Mouse (Mus musculus) layer of hippocampus, adult 2 months (tissue): Measurements from ENCODE around the gene Setd2. TPM values are rescaled to one million over a fixed set of nuclear protein-coding genes. Genes with fewer than 3 reads are reported as not detected.

Source experiments
- DNase-seq, 2 experiments: peaks; one replicate each; pipeline ENCODE4 v3.0.0; 2022; ENCODE audit warnings: low spot score in 2 of 2
- H3K27ac ChIP-seq: fragments of 200-600 bp; 2 replicates; pipeline ENCODE4 v1.8.1; 2022
- H3K4me3 ChIP-seq: fragments of 200-600 bp; 2 replicates; pipeline ENCODE4 v1.8.1; 2022; ENCODE audit warnings: mild to moderate bottlenecking
- CTCF ChIP-seq: fragments of 200-600 bp; conservative IDR thresholded peaks from 2 replicates; pipeline ENCODE4 v1.8.1; 2022; ENCODE audit warnings: antibody characterized with exemption, mild to moderate bottlenecking, moderate library complexity
- total RNA-seq, 2 experiments: library from RNA; stranded (reverse); gene quantifications; 2 replicates each; pipeline ENCODE4 v1.2.3; 2021

Setd2 gene
- total RNA-seq, 2 experiments from 2014 or later = 50.9 to 64.9 TPM

DNA sequence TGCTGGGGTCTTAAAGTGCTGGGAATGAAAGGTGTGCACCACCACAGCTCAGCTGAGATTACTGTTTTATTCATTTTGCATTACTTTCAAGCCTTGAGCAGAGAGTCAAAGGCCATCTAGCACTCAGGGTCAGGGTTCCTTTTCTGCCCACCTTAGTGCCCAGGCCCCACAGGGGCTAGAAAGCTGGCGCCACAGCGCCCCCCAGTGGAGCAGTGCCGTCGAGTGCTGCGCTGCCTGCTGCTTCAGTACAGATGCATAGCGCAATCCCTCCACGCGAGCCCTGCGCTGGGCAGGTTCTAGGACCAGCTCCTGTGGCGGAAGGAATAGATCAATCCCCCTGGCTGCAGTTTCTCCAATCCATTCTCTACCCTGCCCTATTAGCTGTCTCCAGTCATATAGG lies 98.8 kb downstream of the Setd2 start:
- DNase-seq = peak in 1 of 2 experiments; percentile 70
- peak; percentile 84 for TF ChIP-seq CTCF
- Histone ChIP-seq H3K4me3 (no peak overlapping the region), H3K27ac (no peak overlapping the region)

DNA sequence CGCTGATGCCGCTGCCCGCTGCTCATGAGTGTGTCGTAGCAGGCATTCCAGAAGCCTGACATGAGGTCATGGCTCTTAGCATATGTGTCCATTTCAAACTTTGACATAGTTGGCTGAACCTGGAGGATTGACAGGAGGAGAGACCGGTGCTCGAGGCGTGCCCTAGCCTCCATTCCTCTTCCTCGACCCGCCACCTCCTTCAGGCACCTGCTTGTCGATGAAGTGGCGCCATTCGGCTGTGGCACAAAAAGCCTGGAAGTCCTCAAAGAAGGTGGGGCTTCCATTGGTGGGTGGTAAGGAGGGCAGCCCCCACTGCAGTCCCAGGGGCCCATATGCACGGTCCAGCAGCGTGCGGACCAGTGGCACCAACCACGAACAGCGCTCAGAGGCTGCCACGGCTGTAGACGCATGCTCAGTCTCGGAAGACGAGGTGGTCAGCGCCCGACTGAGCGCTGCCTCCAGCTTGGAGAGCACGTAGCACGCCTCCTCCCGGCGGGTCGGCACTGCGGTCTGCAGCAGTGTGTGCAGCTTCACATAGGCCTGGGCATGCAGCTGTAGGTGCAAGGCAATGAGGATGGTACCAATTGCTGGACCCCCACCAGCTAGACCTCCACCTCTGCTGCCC lies 99.4 kb downstream of the Setd2 start:
- Histone ChIP-seq H3K27ac (no peak overlapping the region), H3K4me3 (no peak overlapping the region)
- DNase-seq = no peak
- TF ChIP-seq CTCF = no peak; the same call in none of the 2 replicates

DNA sequence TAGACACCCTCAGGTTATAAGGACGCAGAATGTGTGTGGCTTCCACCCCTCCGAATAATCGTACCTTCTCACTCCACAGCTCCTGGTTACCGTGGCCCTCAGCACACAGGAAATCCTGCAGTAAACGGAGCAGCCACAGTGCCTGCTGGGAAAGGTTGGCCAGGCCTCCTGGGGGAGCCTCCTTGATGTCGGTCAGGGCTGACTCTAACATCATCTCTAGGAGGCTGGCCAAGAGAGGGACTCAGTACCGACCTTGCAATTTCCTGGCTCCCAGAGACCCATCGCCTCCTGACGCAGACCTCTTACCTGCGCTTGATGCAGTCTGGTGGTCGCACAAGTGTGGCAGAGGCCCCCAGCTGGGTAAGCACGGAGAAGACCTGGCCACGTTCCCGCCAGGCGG lies 100.3 kb downstream of the Setd2 start:
- Histone ChIP-seq H3K4me3 (no peak overlapping the region), H3K27ac (no peak overlapping the region)
- DNase-seq = no peak
- no peak for TF ChIP-seq CTCF

DNA sequence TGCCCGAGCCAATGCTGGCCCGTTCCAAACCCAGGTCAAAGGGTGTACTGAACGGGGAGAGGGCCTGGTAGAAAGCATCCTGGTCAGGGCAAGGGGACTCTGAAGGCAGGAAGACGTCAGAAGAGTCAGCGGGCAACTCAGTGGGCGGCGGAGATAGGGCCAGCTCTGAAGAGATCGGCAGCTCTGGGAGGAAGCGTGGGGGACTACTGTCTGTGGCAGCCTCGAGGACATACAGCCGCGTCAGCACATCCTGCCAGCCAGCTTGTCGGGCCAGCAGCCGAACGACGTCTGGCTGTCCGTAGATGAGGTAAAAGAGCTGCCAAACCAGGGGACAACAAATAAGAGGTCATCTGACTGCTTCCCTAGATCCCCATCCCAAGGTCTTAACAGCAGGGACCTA lies 101.5 kb downstream of the Setd2 start:
- no peak overlapping the region for H3K4me3 ChIP-seq
- 0 out of 2 replicates have a peak overlapping the region, but pooled peaks have one; percentile 18 for H3K27ac ChIP-seq
- no peak for DNase-seq
- TF ChIP-seq CTCF = no peak

DNA sequence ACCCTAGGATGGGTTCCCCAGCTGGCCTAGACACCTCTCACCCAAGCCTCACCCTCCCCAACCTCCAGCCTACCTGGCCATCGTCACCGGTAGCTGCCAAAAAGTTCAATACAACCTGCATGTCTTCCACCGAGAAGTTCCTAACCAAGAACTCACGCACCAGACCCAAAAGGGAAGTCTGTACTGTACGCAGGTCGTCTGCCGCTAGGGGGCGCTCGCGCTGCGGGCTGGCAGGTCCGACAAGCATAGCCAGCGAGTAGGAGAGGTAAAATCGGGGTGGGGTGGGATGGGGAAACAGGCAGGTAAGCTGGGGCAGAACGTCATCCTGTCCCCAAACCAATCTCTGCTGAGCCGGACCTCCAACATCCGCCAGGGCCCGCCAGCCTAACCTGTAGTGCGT lies 102.8 kb downstream of the Setd2 start:
- peak; percentile 86 for TF ChIP-seq CTCF
- no peak overlapping the region for H3K27ac ChIP-seq
- H3K4me3 ChIP-seq = no peak overlapping the region
- peak; percentile 79 to 93 for DNase-seq

DNA sequence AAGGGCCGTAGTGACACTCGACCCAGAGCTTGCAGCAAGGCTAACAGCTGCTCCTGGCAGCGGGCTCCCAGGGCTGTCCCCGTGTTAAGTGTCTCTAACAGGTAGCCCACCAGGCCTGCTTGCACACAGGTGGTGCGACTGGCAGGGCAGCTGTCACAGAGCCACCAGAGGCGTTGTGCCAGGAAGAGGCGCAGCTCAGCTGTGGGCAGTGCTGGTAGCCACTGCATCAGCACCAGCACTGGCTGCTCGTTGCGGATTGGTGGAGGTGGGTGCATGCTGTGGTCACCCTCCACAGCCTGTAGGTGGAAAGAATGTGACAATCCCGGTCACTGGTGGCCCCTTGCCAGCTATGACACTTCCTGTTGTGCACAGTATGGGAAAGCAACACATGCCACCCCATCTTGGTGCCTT lies 106.2 kb downstream of the Setd2 start:
- DNase-seq = no peak
- no peak for TF ChIP-seq CTCF
- Histone ChIP-seq H3K4me3 (no peak overlapping the region), H3K27ac (no peak overlapping the region)

DNA sequence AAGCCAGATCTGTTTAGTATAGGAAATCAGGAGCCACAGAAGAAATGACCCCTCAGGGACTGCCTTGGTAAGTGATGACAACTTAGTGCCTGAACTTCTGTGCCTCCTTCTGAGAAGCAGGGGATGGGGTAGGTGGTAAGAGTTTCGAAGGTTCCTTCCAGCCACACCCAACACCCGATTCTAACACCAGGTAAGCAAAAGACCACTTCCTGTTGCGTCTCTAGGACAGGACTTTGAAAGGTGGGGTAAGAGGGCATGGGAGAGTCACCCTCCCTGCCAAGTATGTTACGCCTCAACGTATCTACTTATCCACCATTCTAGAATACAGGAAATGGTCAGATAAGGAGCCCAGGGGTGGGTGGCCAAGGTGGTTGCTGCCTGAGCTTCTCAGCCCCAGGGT lies 108.6 kb downstream of the Setd2 start:
- Histone ChIP-seq H3K4me3 (no peak overlapping the region), H3K27ac (no peak overlapping the region)
- no peak for DNase-seq
- no peak for TF ChIP-seq CTCF

DNA sequence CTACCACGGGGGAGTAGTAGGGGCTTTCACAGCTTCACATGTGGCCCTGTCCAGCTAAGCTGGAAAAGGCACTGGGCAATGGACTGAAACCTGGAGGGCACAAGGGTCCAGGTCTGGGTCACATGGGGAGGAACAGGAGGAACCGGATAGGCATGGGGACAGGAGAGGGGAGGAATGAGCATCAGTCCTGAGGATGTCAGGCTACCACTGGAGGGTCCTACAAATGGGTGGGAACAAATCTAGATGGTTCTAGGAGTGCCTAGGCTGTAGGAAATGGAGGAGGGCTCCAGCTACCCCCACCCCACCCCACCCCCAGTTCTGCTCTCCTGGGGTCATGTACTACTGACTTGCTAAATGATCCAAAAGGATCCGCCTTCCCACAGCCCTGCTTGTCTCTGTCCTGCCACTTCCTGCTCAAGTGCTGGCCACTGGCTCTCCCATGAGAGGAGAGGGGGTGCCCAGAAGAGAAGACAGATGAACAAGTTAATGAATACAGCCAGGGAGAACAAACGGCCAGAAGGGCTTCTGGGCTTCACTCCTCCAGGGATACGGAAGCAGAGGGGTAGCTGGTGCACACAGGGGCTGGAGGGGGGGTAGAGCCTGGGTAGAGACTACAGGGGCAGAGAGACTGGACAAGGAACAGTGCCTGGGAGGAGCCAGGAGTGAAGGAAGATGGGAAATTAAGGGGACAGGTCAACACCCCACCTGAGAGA lies 110.6 kb downstream of the Setd2 start:
- no peak for DNase-seq
- H3K4me3 ChIP-seq = no peak overlapping the region
- no peak for TF ChIP-seq CTCF
- no peak overlapping the region for H3K27ac ChIP-seq

DNA sequence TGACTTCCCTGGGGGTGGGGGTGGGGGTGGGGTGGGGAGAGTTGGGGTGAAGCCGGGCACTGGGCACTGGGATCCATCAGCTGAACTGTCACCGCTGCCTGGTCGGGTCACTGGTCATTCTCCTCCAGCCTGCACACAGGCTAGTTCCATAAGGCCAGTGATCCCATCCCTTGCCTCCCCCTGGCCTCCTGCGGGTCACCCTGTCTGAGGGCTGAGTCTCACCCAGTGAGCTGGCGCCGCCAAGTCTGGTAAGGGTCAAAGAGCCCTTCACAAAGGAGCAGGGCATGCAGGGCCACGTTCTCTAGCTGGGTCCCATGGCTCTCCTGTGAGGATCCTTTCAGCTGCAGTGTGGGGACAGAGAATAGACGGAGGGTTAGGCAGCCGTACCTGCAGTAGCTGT lies 111.4 kb downstream of the Setd2 start:
- no peak for DNase-seq
- Histone ChIP-seq H3K4me3 (no peak overlapping the region), H3K27ac (no peak overlapping the region)
- TF ChIP-seq CTCF = no peak

DNA sequence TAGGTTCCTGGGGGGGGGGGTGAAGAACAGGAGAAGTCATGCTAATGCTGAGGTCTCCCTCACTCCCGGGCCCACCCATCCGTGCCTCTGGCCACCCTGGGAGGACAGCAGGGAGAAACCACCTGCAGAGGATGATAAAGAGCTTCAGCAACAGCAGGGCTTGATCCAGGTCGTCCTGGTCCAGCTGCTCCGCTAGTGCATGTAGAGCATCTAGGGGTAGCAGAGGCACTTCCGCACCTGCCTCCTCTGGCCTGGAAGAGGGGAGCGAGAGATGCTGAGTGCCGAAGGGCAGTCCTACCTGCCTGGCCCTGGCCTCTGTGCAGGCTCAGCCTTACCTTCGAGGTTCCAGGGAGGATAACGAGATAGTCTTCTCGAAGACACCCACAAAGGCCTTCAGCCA lies 111.9 kb downstream of the Setd2 start:
- TF ChIP-seq CTCF = no peak
- DNase-seq = no peak
- Histone ChIP-seq H3K27ac (no peak overlapping the region), H3K4me3 (no peak overlapping the region)

DNA sequence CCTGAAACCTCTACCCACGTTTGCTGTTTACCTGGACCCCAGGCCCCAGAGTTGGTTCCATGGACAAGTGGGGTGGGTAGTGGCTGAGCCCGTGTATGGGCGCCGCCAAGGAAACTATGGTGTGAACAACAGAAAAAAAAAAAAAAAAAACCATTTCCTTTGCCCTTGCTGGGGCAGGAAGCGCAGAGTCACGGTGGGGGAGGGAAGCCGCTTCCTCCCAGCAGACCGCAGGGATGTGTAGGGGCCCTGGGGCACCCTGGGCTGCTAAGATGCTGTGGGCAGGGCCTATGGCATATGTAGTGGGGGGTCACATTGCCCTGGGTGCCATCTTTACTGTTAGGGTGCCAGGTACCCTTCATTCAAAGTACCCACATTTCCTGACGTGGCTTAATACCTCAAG lies 112.8 kb downstream of the Setd2 start:
- DNase-seq = no peak
- TF ChIP-seq CTCF = no peak
- Histone ChIP-seq H3K4me3 (no peak overlapping the region), H3K27ac (no peak overlapping the region)

DNA sequence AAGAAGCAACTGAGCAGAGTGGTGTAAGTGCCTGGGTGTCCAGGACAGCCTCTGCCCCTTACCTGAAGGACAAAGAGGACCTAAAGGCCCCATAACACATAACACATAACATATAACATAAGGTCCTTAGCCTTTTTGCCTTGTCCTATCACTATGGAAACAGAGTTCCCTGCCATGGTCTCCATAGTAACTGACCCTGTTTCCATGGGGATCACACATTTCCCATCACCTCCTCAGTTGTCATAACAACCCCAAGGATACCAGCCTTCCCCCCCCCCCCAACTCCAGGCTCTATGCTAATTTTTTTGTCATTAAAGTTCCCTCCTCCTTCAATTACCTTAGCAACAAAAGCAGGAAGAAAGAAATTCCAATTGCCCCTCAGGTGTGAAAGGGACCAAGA lies 117.4 kb downstream of the Setd2 start:
- H3K4me3 ChIP-seq = no peak overlapping the region
- no peak for TF ChIP-seq CTCF
- H3K27ac ChIP-seq = peak overlapping the region; percentile 86
- peak in 1 of 2 experiments; percentile 65 for DNase-seq

DNA sequence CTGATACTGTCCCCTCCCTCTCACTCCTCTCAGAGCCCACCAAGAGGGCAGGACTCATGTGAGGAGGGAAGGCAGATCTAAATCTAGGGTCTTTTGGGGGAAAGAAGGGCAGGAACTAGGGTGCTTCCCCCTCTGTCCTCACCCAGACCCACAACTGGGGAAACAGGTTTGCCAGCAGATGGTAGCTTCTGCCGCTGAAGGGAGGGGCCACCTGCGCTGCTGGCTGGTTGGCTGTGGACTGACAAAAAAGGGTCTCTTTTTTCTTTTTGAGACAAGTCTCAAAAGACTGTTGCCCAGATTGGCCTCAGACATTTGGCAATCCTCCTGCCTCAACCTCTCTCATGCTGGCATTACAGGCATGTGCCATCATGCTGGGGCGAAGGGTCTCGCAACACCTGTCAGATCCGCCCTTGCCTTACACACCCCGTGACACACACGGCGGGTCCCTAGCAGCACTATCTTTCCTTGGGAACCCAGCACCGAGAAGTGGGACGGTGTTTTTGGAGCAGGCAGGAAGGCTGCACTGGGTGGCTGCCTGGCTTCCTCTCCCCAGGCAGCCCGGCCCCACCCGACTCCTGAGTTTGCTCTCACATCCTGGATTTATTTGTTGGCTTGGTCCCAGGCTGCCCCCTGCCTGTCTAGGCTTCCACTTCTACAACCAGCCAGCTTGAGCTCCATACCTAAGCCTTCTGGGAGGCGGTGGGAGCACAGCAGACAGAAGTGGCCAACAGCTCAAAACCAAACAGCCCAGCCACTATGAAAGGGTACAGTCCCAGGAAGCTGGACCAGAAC lies 119.7 kb downstream of the Setd2 start:
- DNase-seq = no peak
- peak; percentile 39 for TF ChIP-seq CTCF
- H3K4me3 ChIP-seq = peak overlapping the region; percentile 78; the same call in 1 of the 2 replicates
- H3K27ac ChIP-seq = peak overlapping the region; percentile 100
